Mouse (Mus musculus) liver, adult (tissue): ENCODE results near the gene Kyat3.

Experiments
- GATA4 ChIP-seq: IDR thresholded peaks from 2 replicates; pipeline ENCODE4 v1.6.1; 2014; ENCODE audit warnings: mild to moderate bottlenecking, low read length; ENCODE audit not compliant: insufficient replicate concordance

Kyat3 gene

GRCm38 (mm10) chr3:142700442-142701322, at the start of gene Kyat3:
TSS of gene Kyat3 (plus strand) at chr3:142701051.
- peak; percentile 82; the same call in 1 of the 2 replicates for TF ChIP-seq GATA4

- TF ChIP-seq GATA4 = no peak
These were observed 36.1 kb upstream of the Kyat3 start for GRCm38 (mm10) chr3:142664723-142665122.

GRCm38 (mm10) chr3:142674607-142675006, 26.2 kb upstream of the Kyat3 start:
- TF ChIP-seq GATA4 = no peak

GRCm38 (mm10) chr3:142687939-142688338, 12.9 kb upstream of the Kyat3 start:
- no peak for TF ChIP-seq GATA4

GRCm38 (mm10) chr3:142688353-142688752, 12.5 kb upstream of the Kyat3 start:
- TF ChIP-seq GATA4 = no peak

- TF ChIP-seq GATA4 = no peak
These were observed 4.3 kb upstream of the Kyat3 start for GRCm38 (mm10) chr3:142696517-142696916.

GRCm38 (mm10) chr3:142701407-142701989, 647 bp downstream of the Kyat3 start:
- no peak for TF ChIP-seq GATA4

- TF ChIP-seq GATA4 = peak; percentile 62; the same call in 1 of the 2 replicates
These were observed 6.0 kb downstream of the Kyat3 start for GRCm38 (mm10) chr3:142706581-142707444.

GRCm38 (mm10) chr3:142708181-142708848, 7.5 kb downstream of the Kyat3 start:
- TF ChIP-seq GATA4 = peak; percentile 87; the same call in 1 of the 2 replicates

- no peak for TF ChIP-seq GATA4
These were observed 8.1 kb downstream of the Kyat3 start for GRCm38 (mm10) chr3:142708849-142709419.

- peak; percentile 99 for TF ChIP-seq GATA4
These were observed 9.6 kb downstream of the Kyat3 start for GRCm38 (mm10) chr3:142710360-142711007.

- no peak for TF ChIP-seq GATA4
These were observed 10.5 kb downstream of the Kyat3 start for GRCm38 (mm10) chr3:142711372-142711771.

- no peak for TF ChIP-seq GATA4
These were observed 24.6 kb downstream of the Kyat3 start for GRCm38 (mm10) chr3:142725481-142725880.
